ENCODE assay signal across 8 mouse cellular contexts in the genomic region with DNA sequence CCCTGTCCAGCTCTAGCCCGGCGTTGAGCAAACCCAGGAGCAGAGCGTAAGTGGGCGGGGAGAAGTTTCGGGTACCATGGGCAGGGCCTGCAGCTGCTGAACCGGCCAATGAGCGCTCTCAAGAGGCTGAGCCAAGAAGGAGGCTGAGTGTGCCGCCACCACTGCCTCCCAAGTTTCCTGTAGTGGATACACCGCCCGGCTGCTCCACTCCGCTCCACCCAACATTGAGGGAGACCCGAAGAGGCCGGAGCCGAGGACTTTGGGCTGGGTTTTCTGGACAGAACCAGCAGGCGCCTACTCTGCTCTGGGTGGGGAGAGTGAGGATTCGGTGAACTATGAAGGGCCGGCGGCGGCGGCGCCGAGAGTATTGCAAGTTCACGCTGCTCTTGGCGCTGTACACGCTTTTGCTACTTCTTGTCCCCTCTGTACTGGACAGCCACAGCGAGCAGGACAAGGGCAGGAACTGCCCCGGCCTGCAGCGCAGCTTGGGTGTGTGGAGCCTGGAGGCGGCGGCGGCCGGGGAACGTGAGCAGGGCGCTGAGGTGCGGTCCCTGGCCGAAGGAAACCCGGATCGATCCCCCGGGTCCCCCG. TPM values are rescaled to one million over a fixed set of nuclear protein-coding genes. Genes with fewer than 3 reads are reported as not detected.
DNase-seq lines count a peak whose midpoint lies in the region; TF ChIP-seq lines count a peak whose summit lies in the region.

Gene Chst7 (plus strand): TSS at position 180 of the 591 bp plus-strand sequence.

- no peaks in the 10 kb centered on the region for H3K27me3 ChIP-seq in cerebellum, adult 2 months (ENCODE audit: control insufficient read depth, insufficient read depth, low read length)

- DNase-seq in ES-E14 (ENCODE audit: low read depth, low spot score) = peak; percentile 53
- DNase-seq in cerebellum, adult 2 months = peak; percentile 24 to 41
- DNase-seq in forelimb bud, embryonic 11.5 days (ENCODE audit: low read depth, low spot score) = peak; percentile 66
- DNase-seq in heart, postnatal 36 days = peak; percentile 75
- peak; percentile 3 to 13 for DNase-seq in layer of hippocampus, adult 18-20 months (ENCODE audit: low spot score in 2 of 2)
- peak; percentile 63 for DNase-seq in lung, adult 2 months
- DNase-seq in urinary bladder, adult 2 months (ENCODE audit: low spot score) = peak; percentile 31

- 0 out of 2 replicates have a peak within 1 kb of the TSS, but pooled peaks have one; percentile 15 for H3K9ac ChIP-seq in ES-E14 (ENCODE audit: insufficient read depth, low read depth, low read length, poor library complexity, severe bottlenecking)

- intact Hi-C loops in heart, postnatal 36 days (cut with DNase I) = no loop called here

- WGBS in cerebellum, adult 2 months = 10% methylated on average over 40 of the region's 40 CpGs
- WGBS in lung, adult 2 months = 37% methylated on average over 40 of the region's 40 CpGs
- 10% methylated on average over 40 of the region's 40 CpGs for WGBS in olfactory bulb, adult 2 months

- H3K4me1 ChIP-seq in ES-E14 (ENCODE audit: control insufficient read depth in 2 of 2, insufficient read depth in 2 of 2, low read length in 2 of 2, poor library complexity in 1 of 2) = no peaks in the 10 kb centered on the region
- H3K4me1 ChIP-seq in cerebellum, adult 2 months (ENCODE audit: control insufficient read depth, insufficient read depth, low read length) = no peaks in the 10 kb centered on the region
- no peaks in the 10 kb centered on the region for H3K4me1 ChIP-seq in lung, adult 2 months (ENCODE audit: control insufficient read depth, insufficient read depth, low read length)
- peaks cover 13% of the 10 kb centered on the region for H3K4me1 ChIP-seq in olfactory bulb, adult 2 months (ENCODE audit: control insufficient read depth, insufficient read depth, low read length)

- no peaks in the 10 kb centered on the region for H3K9me3 ChIP-seq in ES-E14 (ENCODE audit: control insufficient read depth, insufficient read depth, low read depth, low read length)

- no peaks in the 10 kb centered on the region for H3K36me3 ChIP-seq in ES-E14 (ENCODE audit: control insufficient read depth, insufficient read depth, low read length, poor library complexity, severe bottlenecking)

- TF ChIP-seq POLR2A in cerebellum, adult 2 months (IDR thresholded peaks at IDR 0.05; ENCODE audit: borderline replicate concordance, insufficient read depth, low read length) = no peak
- peak; percentile 46; the same call in 1 of the 2 replicates for TF ChIP-seq POLR2A in lung, adult 2 months (IDR thresholded peaks at IDR 0.05; ENCODE audit: borderline replicate concordance, extremely low read depth, low read depth, low read length)
- no peak for TF ChIP-seq POLR2A in olfactory bulb, adult 2 months (IDR thresholded peaks at IDR 0.05; ENCODE audit: insufficient read depth, low read depth, low read length)

- TF ChIP-seq CTCF in cerebellum, adult 2 months (IDR thresholded peaks at IDR 0.05; ENCODE audit: borderline replicate concordance, insufficient read depth, low read depth, low read length) = no peak
- TF ChIP-seq CTCF in lung, adult 2 months (IDR thresholded peaks at IDR 0.05; ENCODE audit: insufficient read depth, low read length) = no peak
- TF ChIP-seq CTCF in olfactory bulb, adult 2 months (IDR thresholded peaks at IDR 0.05; ENCODE audit: insufficient read depth, low read depth, low read length) = no peak

- in situ Hi-C loops in ES-E14 (cut with MboI; ENCODE audit: low sequenced_read_pairs in 2 of 2, unreplicated experiment in 2 of 2) = no loop called here

- H3K4me3 ChIP-seq in ES-E14 (ENCODE audit: insufficient read depth in 1 of 2, low read depth in 1 of 2, low read length in 2 of 2, poor library complexity in 1 of 2, severe bottlenecking in 1 of 2) = peak within 1 kb of the TSS; percentile 69 to 77
- H3K4me3 ChIP-seq in cerebellum, adult 2 months (replicated peaks; ENCODE audit: insufficient read depth, low read depth, low read length) = peak within 1 kb of the TSS; percentile 38
- peak within 1 kb of the TSS; percentile 54 for H3K4me3 ChIP-seq in lung, adult 2 months (replicated peaks; ENCODE audit: extremely low read depth, low read depth, low read length)
- H3K4me3 ChIP-seq in olfactory bulb, adult 2 months (ENCODE audit: insufficient read depth, low read depth, low read length) = peak within 1 kb of the TSS; percentile 42

- H3K27ac ChIP-seq in ES-E14 (ENCODE audit: insufficient read depth, low read depth, low read length, poor library complexity, severe bottlenecking) = no peak within 1 kb of the TSS
- H3K27ac ChIP-seq in cerebellum, adult 2 months (ENCODE audit: insufficient read depth, low read length) = no peak within 1 kb of the TSS
- no peak within 1 kb of the TSS for H3K27ac ChIP-seq in olfactory bulb, adult 2 months (ENCODE audit: insufficient read depth, low read depth, low read length)

TF ChIP-seq in ES-E14, 5 proteins besides CTCF, POLR2A, EP300 and RAD21:
- TF ChIP-seq ZNF384 (IDR thresholded peaks at IDR 0.05; ENCODE audit: low read depth, low read length) (no peak), HCFC1 (IDR thresholded peaks at IDR 0.05; ENCODE audit: borderline replicate concordance, insufficient read depth, low read length) (no peak), CHD2 (IDR thresholded peaks at IDR 0.05; ENCODE audit: low read depth, low read length) (no peak), MAFK (IDR thresholded peaks at IDR 0.05; ENCODE audit: insufficient read depth, low read depth, low read length) (no peak), ZC3H11A (IDR thresholded peaks at IDR 0.05; ENCODE audit: borderline replicate concordance, low read depth, low read length) (no peak)

RNA-seq across cellular contexts. Expression of gene Chst7, which starts in this region (rescaled TPM):
- total RNA-seq in ES-E14 (2012; rRNA removed) = 3.8 and 4.2 TPM in 2 replicates
- 2.0 and 2.2 TPM in 2 replicates for polyA plus RNA-seq in cerebellum, adult 2 months (2012; rRNA removed)
- 1 to 10 TPM; 4.6 to 5.7 TPM for total RNA-seq in heart, postnatal 36 days (2021)
- 1 to 10 TPM; 3.5 to 6.9 TPM for total RNA-seq in layer of hippocampus, adult 18-20 months (2021)
- 10.3 and 13.0 TPM in 2 replicates for polyA plus RNA-seq in lung, adult 2 months (2012; rRNA removed)
- polyA plus RNA-seq in olfactory bulb, adult 2 months (2012; ENCODE audit: insufficient read depth, insufficient read length, low replicate concordance, missing spikeins) = not detected in 2 replicates
- 3.0 and 3.1 TPM in 2 replicates for polyA plus RNA-seq in urinary bladder, adult 2 months (2012; rRNA removed)

Comparison
In these comparisons a context has a peak if more than half of its experiments do, and no peak if none do; other contexts are left out.
1. DNase-seq: peak in every context shown above with its lines; median percentile 75 in heart, postnatal 36 days; 66 in forelimb bud, embryonic 11.5 days; 63 in lung, adult 2 months; 53 in ES-E14; 32 in cerebellum, adult 2 months; 31 in urinary bladder, adult 2 months; 8 in layer of hippocampus, adult 18-20 months.